Mouse (Mus musculus) forebrain, embryonic 11.5 days (tissue): ENCODE measurements around the gene Ppp1r3c. TPM values are rescaled to one million over a fixed set of nuclear protein-coding genes. Genes with fewer than 3 reads are reported as not detected.
A peak's percentile ranks its signal among the peaks of the same experiment; 100 is the strongest.

ENCODE experiments used
- ATAC-seq: fragments of 200-750 bp; cut with Nextera tagmentation; replicated peaks from 2 replicates; pipeline ENCODE4 v1.8.0; 2017; ENCODE audit warnings: moderate TSS enrichment; ENCODE audit not compliant: low FRiP score
- DNase-seq: peaks from one replicate; pipeline ENCODE4 v3.0.0-alpha.2; 2017; ENCODE audit warnings: low spot score
- H3K27ac ChIP-seq: fragments of 300-500 bp; sonication (generic); 2 replicates; pipeline ENCODE4 v1.5.1; 2014; ENCODE audit warnings: low read depth, low read length
- H3K27me3 ChIP-seq: fragments of 300-500 bp; sonication (generic); 2 replicates; pipeline ENCODE4 v1.6.1; 2014; ENCODE audit warnings: mild to moderate bottlenecking, low read length, mixed read lengths; ENCODE audit not compliant: control insufficient read depth, insufficient read depth
- H3K36me3 ChIP-seq: fragments of 300-500 bp; sonication (generic); 2 replicates; pipeline ENCODE4 v1.6.1; 2014; ENCODE audit warnings: mild to moderate bottlenecking, low read length, moderate library complexity, mixed read lengths; ENCODE audit not compliant: control insufficient read depth, insufficient read depth
- H3K4me1 ChIP-seq: fragments of 300-500 bp; sonication (generic); replicated peaks from 2 replicates; pipeline ENCODE4 v1.6.1; 2014; ENCODE audit warnings: low read length, mixed read lengths; ENCODE audit not compliant: control insufficient read depth, insufficient read depth
- H3K4me2 ChIP-seq: fragments of 300-500 bp; sonication (generic); 2 replicates; pipeline ENCODE4 v1.6.1; 2014; ENCODE audit warnings: low read depth, mild to moderate bottlenecking, low read length, moderate library complexity, mixed read lengths; ENCODE audit not compliant: severe bottlenecking
- H3K4me3 ChIP-seq: fragments of 300-500 bp; sonication (generic); 2 replicates; pipeline ENCODE4 v1.5.1; 2014; ENCODE audit warnings: low read depth, low read length
- H3K9ac ChIP-seq: fragments of 300-500 bp; sonication (generic); 2 replicates; pipeline ENCODE4 v1.6.1; 2014; ENCODE audit warnings: low read length
- H3K9me3 ChIP-seq: fragments of 300-500 bp; sonication (generic); 2 replicates; pipeline ENCODE4 v1.6.1; 2016; ENCODE audit warnings: low read length, mixed read lengths; ENCODE audit not compliant: control insufficient read depth
- WGBS: fragments of 180-500 bp; shearing (Covaris S2); extraction: QIAGEN DNeasy Blood & Tissue Kit; methylation state at CpG from one replicate; pipeline ENCODE4 v1.1.7; 2014; 5-methylcytosine and 5-hydroxymethylcytosine counted together
- polyA plus RNA-seq: library from polyadenylated mRNA; unstranded; fragments of >200 nt; fragmentation: Nextera tagmentation; extraction: Ambion mirVana; gene quantifications from 2 replicates; pipeline ENCODE4 v1.2.1, GENCODE M21; 2014

Gene Ppp1r3c
- polyA plus RNA-seq, 1 experiment from 2014 or later = 2.1 TPM

- no peaks in the 10 kb centered on the region for H3K27me3 ChIP-seq
- no peaks in the 10 kb centered on the region for H3K9me3 ChIP-seq
- H3K36me3 ChIP-seq = no peaks in the 10 kb centered on the region
- no peak overlapping the region for H3K27ac ChIP-seq
- H3K4me3 ChIP-seq = no peak overlapping the region
- H3K9ac ChIP-seq = no peak overlapping the region
- H3K4me1 ChIP-seq = no peaks in the 10 kb centered on the region
- DNase-seq = no peak
- H3K4me2 ChIP-seq = no peak overlapping the region
- ATAC-seq = no peak
- 87% methylated on average over 5 of the region's 5 CpGs for WGBS
Observed at GRCm38 (mm10) chr19:36764451-36764850, 28.0 kb upstream of the Ppp1r3c start.

- H3K4me1 ChIP-seq = no peaks in the 10 kb centered on the region
- H3K4me3 ChIP-seq = no peak overlapping the region
- ATAC-seq = no peak
- H3K27ac ChIP-seq = no peak overlapping the region
- no peaks in the 10 kb centered on the region for H3K9me3 ChIP-seq
- no peak overlapping the region for H3K4me2 ChIP-seq
- no peak for DNase-seq
- H3K27me3 ChIP-seq = no peaks in the 10 kb centered on the region
- H3K36me3 ChIP-seq = no peaks in the 10 kb centered on the region
- H3K9ac ChIP-seq = no peak overlapping the region
Observed at GRCm38 (mm10) chr19:36748996-36749395, 12.5 kb upstream of the Ppp1r3c start.

- no peak for DNase-seq
- H3K9ac ChIP-seq = no peak overlapping the region
- no peaks in the 10 kb centered on the region for H3K9me3 ChIP-seq
- H3K4me2 ChIP-seq = no peak overlapping the region
- no peaks in the 10 kb centered on the region for H3K36me3 ChIP-seq
- no peaks in the 10 kb centered on the region for H3K4me1 ChIP-seq
- H3K27ac ChIP-seq = no peak overlapping the region
- H3K27me3 ChIP-seq = no peaks in the 10 kb centered on the region
- no peak overlapping the region for H3K4me3 ChIP-seq
- ATAC-seq = no peak
Observed at GRCm38 (mm10) chr19:36742331-36742730, 5.9 kb upstream of the Ppp1r3c start.

- H3K4me2 ChIP-seq = no peak overlapping the region
Observed at GRCm38 (mm10) chr19:36739566-36740211, 3.2 kb upstream of the Ppp1r3c start.

GRCm38 (mm10) chr19:36738009-36738408, 1.6 kb upstream of the Ppp1r3c start:
- Histone ChIP-seq H3K4me3 (no peak overlapping the region), H3K9ac (no peak overlapping the region), H3K4me1 (no peaks in the 10 kb centered on the region), H3K27ac (no peak overlapping the region), H3K9me3 (no peaks in the 10 kb centered on the region), H3K36me3 (no peaks in the 10 kb centered on the region), H3K27me3 (no peaks in the 10 kb centered on the region), H3K4me2 (no peak overlapping the region)
- WGBS = 75% methylated on average over 5 of the region's 5 CpGs
- DNase-seq = no peak
- no peak for ATAC-seq

More at GRCm38 (mm10) chr19:36739566-36740211, 3.2 kb upstream of the Ppp1r3c start:
- 67% methylated on average over 7 of the region's 7 CpGs for WGBS
- Histone ChIP-seq H3K4me3 (no peak overlapping the region), H3K27ac (no peak overlapping the region), H3K9ac (no peak overlapping the region), H3K4me1 (no peaks in the 10 kb centered on the region), H3K9me3 (no peaks in the 10 kb centered on the region), H3K36me3 (no peaks in the 10 kb centered on the region), H3K27me3 (no peaks in the 10 kb centered on the region)
- no peak for DNase-seq
- no peak for ATAC-seq

GRCm38 (mm10) chr19:36737087-36737486, 634 bp upstream of the Ppp1r3c start:
- Histone ChIP-seq H3K4me2 (peak overlapping the region; percentile 84), H3K27me3 (no peaks in the 10 kb centered on the region), H3K36me3 (no peaks in the 10 kb centered on the region), H3K4me1 (no peaks in the 10 kb centered on the region), H3K27ac (0 out of 2 replicates have a peak overlapping the region, but pooled peaks have one; percentile 32), H3K4me3 (peak overlapping the region; percentile 43), H3K9ac (peak overlapping the region; percentile 74), H3K9me3 (no peaks in the 10 kb centered on the region)
- 47% methylated on average over 6 of the region's 6 CpGs for WGBS
- peak; percentile 58 for ATAC-seq
- DNase-seq = no peak

GRCm38 (mm10) chr19:36734308-36735038, 2.0 kb downstream of the Ppp1r3c start:
- Histone ChIP-seq H3K4me3 (no peak overlapping the region), H3K9ac (no peak overlapping the region), H3K36me3 (no peaks in the 10 kb centered on the region), H3K4me1 (no peaks in the 10 kb centered on the region), H3K9me3 (no peaks in the 10 kb centered on the region), H3K4me2 (no peak overlapping the region), H3K27me3 (no peaks in the 10 kb centered on the region), H3K27ac (no peak overlapping the region)
- ATAC-seq (no peak), DNase-seq (no peak)
- WGBS = 82% methylated on average over 10 of the region's 10 CpGs

- H3K9ac ChIP-seq = no peak overlapping the region
- no peak overlapping the region for H3K27ac ChIP-seq
- H3K9me3 ChIP-seq = no peaks in the 10 kb centered on the region
- no peaks in the 10 kb centered on the region for H3K4me1 ChIP-seq
- no peak overlapping the region for H3K4me3 ChIP-seq
- DNase-seq (no peak), ATAC-seq (no peak)
- no peaks in the 10 kb centered on the region for H3K27me3 ChIP-seq
- no peaks in the 10 kb centered on the region for H3K36me3 ChIP-seq
- 92% methylated on average over 16 of the region's 16 CpGs for WGBS
- no peak overlapping the region for H3K4me2 ChIP-seq
Observed at GRCm38 (mm10) chr19:36733191-36733943, 3.1 kb downstream of the Ppp1r3c start.
